Mouse (Mus musculus) hindbrain, embryonic 15.5 days (tissue): ENCODE data around the gene Cog4. TPM values are rescaled to one million over a fixed set of nuclear protein-coding genes. Genes with fewer than 3 reads are reported as not detected.

Source experiments
- ATAC-seq: fragments of 200-750 bp; cut with Nextera tagmentation; 2 replicates; pipeline ENCODE4 v1.8.0; 2017; ENCODE audit warnings: low read depth, moderate number of reproducible peaks, moderate TSS enrichment; ENCODE audit not compliant: low FRiP score
- H3K27ac ChIP-seq: fragments of 300-500 bp; sonication (generic); replicated peaks from 2 replicates; pipeline ENCODE4 v1.5.1; 2015; ENCODE audit warnings: mild to moderate bottlenecking, inconsistent platforms
- H3K27me3 ChIP-seq: fragments of 300-500 bp; sonication (generic); 2 replicates; pipeline ENCODE4 v1.6.1; 2015; ENCODE audit warnings: control low read depth, inconsistent platforms
- H3K36me3 ChIP-seq: fragments of 300-500 bp; sonication (generic); 2 replicates; pipeline ENCODE4 v1.6.1; 2015; ENCODE audit warnings: control low read depth, inconsistent platforms
- H3K4me1 ChIP-seq: fragments of 300-500 bp; sonication (generic); replicated peaks from 2 replicates; pipeline ENCODE4 v1.6.1; 2015; ENCODE audit warnings: control low read depth, inconsistent platforms
- H3K4me2 ChIP-seq: fragments of 300-500 bp; sonication (generic); 2 replicates; pipeline ENCODE4 v1.6.1; 2015; ENCODE audit warnings: moderate library complexity, mild to moderate bottlenecking, inconsistent platforms
- H3K4me3 ChIP-seq: fragments of 300-500 bp; sonication (generic); 2 replicates; pipeline ENCODE4 v1.5.1; 2015; ENCODE audit warnings: mild to moderate bottlenecking, inconsistent platforms
- H3K9ac ChIP-seq: fragments of 300-500 bp; sonication (generic); 2 replicates; pipeline ENCODE4 v1.6.1; 2015; ENCODE audit warnings: inconsistent platforms
- H3K9me3 ChIP-seq: fragments of 300-500 bp; sonication (generic); 2 replicates; pipeline ENCODE4 v1.6.1; 2016; ENCODE audit warnings: control low read depth, inconsistent platforms
- WGBS: fragments of 180-500 bp; shearing (Covaris S2); methylation state at CpG from one replicate; pipeline ENCODE4 v1.1.7; 2015; 5-methylcytosine and 5-hydroxymethylcytosine counted together
- polyA plus RNA-seq: library from polyadenylated mRNA; unstranded; fragments of >200 nt; fragmentation: Nextera tagmentation; extraction: Ambion mirVana; gene quantifications from 2 replicates; pipeline ENCODE4 v1.2.1, GENCODE M21; 2015

Cog4 gene
- polyA plus RNA-seq, 1 experiment from 2014 or later: 75.4 TPM

- Histone ChIP-seq H3K9me3 (no peaks in the 10 kb centered on the region), H3K36me3 (peaks cover 81% of the 10 kb centered on the region), H3K4me2 (no peak overlapping the region), H3K27ac (no peak overlapping the region), H3K4me1 (no peaks in the 10 kb centered on the region), H3K27me3 (no peaks in the 10 kb centered on the region), H3K9ac (no peak overlapping the region), H3K4me3 (no peak overlapping the region)
- no peak for ATAC-seq
- 94% methylated on average over 7 of the region's 7 CpGs for WGBS
Measured at GRCm38 (mm10) chr8:110811793-110812192, 34.6 kb upstream of the Cog4 start.

GRCm38 (mm10) chr8:110812349-110813080 is 33.9 kb upstream of the Cog4 start:
- H3K36me3 ChIP-seq: peaks cover 88% of the 10 kb centered on the region
- H3K4me1 ChIP-seq: no peaks in the 10 kb centered on the region
- H3K4me3 ChIP-seq: no peak overlapping the region
- no peaks in the 10 kb centered on the region for H3K27me3 ChIP-seq
- H3K4me2 ChIP-seq: no peak overlapping the region
- no peak for ATAC-seq
- H3K27ac ChIP-seq: no peak overlapping the region
- 96% methylated on average over 7 of the region's 7 CpGs for WGBS
- no peak overlapping the region for H3K9ac ChIP-seq
- H3K9me3 ChIP-seq: no peaks in the 10 kb centered on the region

- Histone ChIP-seq H3K27me3 (no peaks in the 10 kb centered on the region), H3K4me1 (no peaks in the 10 kb centered on the region), H3K4me3 (no peak overlapping the region), H3K36me3 (peaks cover 95% of the 10 kb centered on the region), H3K9ac (no peak overlapping the region), H3K27ac (no peak overlapping the region), H3K9me3 (no peaks in the 10 kb centered on the region), H3K4me2 (no peak overlapping the region)
- WGBS: 91% methylated on average over 7 of the region's 7 CpGs
- no peak for ATAC-seq
Measured at GRCm38 (mm10) chr8:110813081-110813812, 33.2 kb upstream of the Cog4 start.

GRCm38 (mm10) chr8:110815308-110815707 is 31.1 kb upstream of the Cog4 start:
- Histone ChIP-seq H3K4me2 (no peak overlapping the region), H3K27ac (no peak overlapping the region), H3K36me3 (peaks cover 99% of the 10 kb centered on the region), H3K9me3 (no peaks in the 10 kb centered on the region), H3K27me3 (no peaks in the 10 kb centered on the region), H3K4me3 (no peak overlapping the region), H3K4me1 (no peaks in the 10 kb centered on the region), H3K9ac (no peak overlapping the region)
- ATAC-seq: no peak
- whole genome bisulfite sequencing: 77% methylated on average over 3 of the region's 3 CpGs

- no peaks in the 10 kb centered on the region for H3K4me1 ChIP-seq
- H3K27me3 ChIP-seq: no peaks in the 10 kb centered on the region
- no peak overlapping the region for H3K4me3 ChIP-seq
- ATAC-seq: no peak
- H3K36me3 ChIP-seq: peaks cover 98% of the 10 kb centered on the region
- 100% methylated on average over 1 of the region's 1 CpGs for WGBS
- H3K27ac ChIP-seq: no peak overlapping the region
- no peak overlapping the region for H3K9ac ChIP-seq
- no peak overlapping the region for H3K4me2 ChIP-seq
- no peaks in the 10 kb centered on the region for H3K9me3 ChIP-seq
Measured at GRCm38 (mm10) chr8:110816990-110817389, 29.4 kb upstream of the Cog4 start.

- Histone ChIP-seq H3K36me3 (peaks cover 98% of the 10 kb centered on the region), H3K4me2 (no peak overlapping the region), H3K9ac (no peak overlapping the region), H3K4me1 (no peaks in the 10 kb centered on the region), H3K9me3 (no peaks in the 10 kb centered on the region), H3K4me3 (no peak overlapping the region), H3K27ac (no peak overlapping the region), H3K27me3 (no peaks in the 10 kb centered on the region)
- 88% methylated on average over 3 of the region's 3 CpGs for WGBS
- no peak for ATAC-seq
Measured at GRCm38 (mm10) chr8:110818593-110818992, 27.8 kb upstream of the Cog4 start.

- Histone ChIP-seq H3K36me3 (peaks cover 97% of the 10 kb centered on the region), H3K9ac (no peak overlapping the region), H3K4me1 (no peaks in the 10 kb centered on the region), H3K4me3 (no peak overlapping the region), H3K27ac (no peak overlapping the region), H3K27me3 (no peaks in the 10 kb centered on the region), H3K4me2 (no peak overlapping the region), H3K9me3 (no peaks in the 10 kb centered on the region)
- 97% methylated on average over 2 of the region's 2 CpGs for WGBS
- ATAC-seq: no peak
Measured at GRCm38 (mm10) chr8:110820257-110820656, 26.1 kb upstream of the Cog4 start.

- H3K4me2 ChIP-seq: no peak overlapping the region
- 91% methylated on average over 3 of the region's 3 CpGs for WGBS
- no peak for ATAC-seq
Measured at GRCm38 (mm10) chr8:110821960-110822359, 24.4 kb upstream of the Cog4 start.

GRCm38 (mm10) chr8:110824861-110825260 is 21.5 kb upstream of the Cog4 start:
- no peak overlapping the region for H3K27ac ChIP-seq
- peaks cover 95% of the 10 kb centered on the region for H3K36me3 ChIP-seq
- ATAC-seq: no peak
- H3K4me1 ChIP-seq: no peaks in the 10 kb centered on the region
- no peaks in the 10 kb centered on the region for H3K9me3 ChIP-seq
- no peak overlapping the region for H3K9ac ChIP-seq
- H3K4me2 ChIP-seq: no peak overlapping the region
- H3K27me3 ChIP-seq: no peaks in the 10 kb centered on the region
- WGBS: 95% methylated on average over 1 of the region's 1 CpGs
- H3K4me3 ChIP-seq: no peak overlapping the region

More at GRCm38 (mm10) chr8:110821960-110822359, 24.4 kb upstream of the Cog4 start:
- no peaks in the 10 kb centered on the region for H3K9me3 ChIP-seq
- H3K4me3 ChIP-seq: no peak overlapping the region
- H3K27me3 ChIP-seq: no peaks in the 10 kb centered on the region
- H3K36me3 ChIP-seq: peaks cover 95% of the 10 kb centered on the region
- H3K9ac ChIP-seq: no peak overlapping the region
- no peaks in the 10 kb centered on the region for H3K4me1 ChIP-seq
- H3K27ac ChIP-seq: no peak overlapping the region

GRCm38 (mm10) chr8:110828511-110828910 is 17.9 kb upstream of the Cog4 start:
- H3K36me3 ChIP-seq: peaks cover 93% of the 10 kb centered on the region
- H3K4me2 ChIP-seq: no peak overlapping the region
- H3K9ac ChIP-seq: no peak overlapping the region
- 90% methylated on average over 3 of the region's 3 CpGs for WGBS
- H3K27ac ChIP-seq: no peak overlapping the region
- H3K4me3 ChIP-seq: no peak overlapping the region
- H3K4me1 ChIP-seq: no peaks in the 10 kb centered on the region
- no peaks in the 10 kb centered on the region for H3K27me3 ChIP-seq
- no peaks in the 10 kb centered on the region for H3K9me3 ChIP-seq
- ATAC-seq: no peak

- no peak overlapping the region for H3K4me2 ChIP-seq
- WGBS: 90% methylated on average over 3 of the region's 3 CpGs
Measured at GRCm38 (mm10) chr8:110831956-110832355, 14.4 kb upstream of the Cog4 start.

GRCm38 (mm10) chr8:110842012-110842574 is 4.3 kb upstream of the Cog4 start:
- Histone ChIP-seq H3K36me3 (peaks cover 68% of the 10 kb centered on the region), H3K27me3 (no peaks in the 10 kb centered on the region), H3K27ac (no peak overlapping the region), H3K9me3 (no peaks in the 10 kb centered on the region), H3K4me1 (peaks cover 19% of the 10 kb centered on the region), H3K9ac (no peak overlapping the region), H3K4me3 (no peak overlapping the region), H3K4me2 (no peak overlapping the region)
- ATAC-seq: no peak
- 95% methylated on average over 3 of the region's 3 CpGs for WGBS

More at GRCm38 (mm10) chr8:110831956-110832355, 14.4 kb upstream of the Cog4 start:
- no peak for ATAC-seq
- Histone ChIP-seq H3K4me3 (no peak overlapping the region), H3K27me3 (no peaks in the 10 kb centered on the region), H3K9ac (no peak overlapping the region), H3K4me1 (no peaks in the 10 kb centered on the region), H3K36me3 (peaks cover 93% of the 10 kb centered on the region), H3K27ac (no peak overlapping the region), H3K9me3 (no peaks in the 10 kb centered on the region)
